Mouse (Mus musculus) liver, embryonic 14.5 days (tissue): ENCODE results near the gene Fgfr2.

Source experiments
- CTCF ChIP-seq: IDR thresholded peaks from 2 replicates; pipeline ENCODE4 v1.5.1; 2016; ENCODE audit warnings: antibody characterized with exemption, low read depth, control low read depth
- EP300 ChIP-seq: IDR thresholded peaks from 2 replicates; pipeline ENCODE4 v1.6.1; 2016; ENCODE audit warnings: antibody characterized with exemption, low read depth

- TF ChIP-seq CTCF (no peak), EP300 (no peak)
Measured at GRCm38 (mm10) chr7:130382126-130382525, 2741.0 kb downstream of the Fgfr2 start.
